Mouse (Mus musculus): ENCODE data around the gene Vezt.

The Vezt gene

GRCm38 (mm10) chr10:93945843-93946499 lies 89.6 kb downstream of the Vezt start:
- no peak for DNase-seq

GRCm38 (mm10) chr10:93945364-93945763 lies 90.3 kb downstream of the Vezt start:
- no peak for DNase-seq

GRCm38 (mm10) chr10:93944241-93944640 lies 91.4 kb downstream of the Vezt start:
- DNase-seq = no peak

- no peak for DNase-seq
Measured at GRCm38 (mm10) chr10:93940279-93940678, 95.3 kb downstream of the Vezt start.

- no peak for DNase-seq
Measured at GRCm38 (mm10) chr10:93939676-93940075, 95.9 kb downstream of the Vezt start.

- peak; percentile 68 to 82 for DNase-seq
Measured at GRCm38 (mm10) chr10:93938844-93939271, 96.8 kb downstream of the Vezt start.

GRCm38 (mm10) chr10:93933980-93934379 lies 101.6 kb downstream of the Vezt start:
- DNase-seq = no peak

GRCm38 (mm10) chr10:93932861-93933260 lies 102.8 kb downstream of the Vezt start:
- peak; percentile 64 to 75 for DNase-seq

GRCm38 (mm10) chr10:93932020-93932419 lies 103.6 kb downstream of the Vezt start:
- DNase-seq = peak; percentile 36 to 64

GRCm38 (mm10) chr10:93931431-93931830 lies 104.2 kb downstream of the Vezt start:
- no peak for DNase-seq

GRCm38 (mm10) chr10:93930236-93930824 lies 105.3 kb downstream of the Vezt start:
- no peak for DNase-seq

GRCm38 (mm10) chr10:93924666-93925065 lies 111.0 kb downstream of the Vezt start:
- DNase-seq = no peak

GRCm38 (mm10) chr10:93921160-93921559 lies 114.5 kb downstream of the Vezt start:
- DNase-seq = no peak

GRCm38 (mm10) chr10:93919227-93919626 lies 116.4 kb downstream of the Vezt start:
- no peak for DNase-seq

GRCm38 (mm10) chr10:93918701-93919100 lies 116.9 kb downstream of the Vezt start:
- no peak for DNase-seq

GRCm38 (mm10) chr10:93918087-93918486 lies 117.5 kb downstream of the Vezt start:
- DNase-seq = no peak

GRCm38 (mm10) chr10:93916778-93917177 lies 118.8 kb downstream of the Vezt start:
- DNase-seq = peak; percentile 42 to 57

GRCm38 (mm10) chr10:93915531-93916275 lies 119.9 kb downstream of the Vezt start:
- DNase-seq = peak; percentile 45 to 58

- no peak for DNase-seq
Measured at GRCm38 (mm10) chr10:93913525-93913924, 122.1 kb downstream of the Vezt start.

GRCm38 (mm10) chr10:93912917-93913316 lies 122.7 kb downstream of the Vezt start:
- DNase-seq = no peak

GRCm38 (mm10) chr10:93912136-93912855 lies 123.3 kb downstream of the Vezt start:
- DNase-seq = no peak

- no peak for DNase-seq
Measured at GRCm38 (mm10) chr10:93911326-93911725, 124.3 kb downstream of the Vezt start.

GRCm38 (mm10) chr10:93909811-93910446 lies 125.7 kb downstream of the Vezt start:
- no peak for DNase-seq
